Mouse (Mus musculus) limb, embryonic 12.5 days (tissue): ENCODE data around the gene Znrf1. TPM values are rescaled to one million over a fixed set of nuclear protein-coding genes. Genes with fewer than 3 reads are reported as not detected.

Experiments
- ATAC-seq: fragments of 200-750 bp; cut with Nextera tagmentation; 2 replicates; pipeline ENCODE4 v1.8.0; 2017; ENCODE audit warnings: low read depth, moderate TSS enrichment; ENCODE audit not compliant: insufficient number of reproducible peaks, insufficient read depth, low FRiP score, low TSS enrichment
- H3K27ac ChIP-seq: fragments of 300-500 bp; sonication (generic); 2 replicates; pipeline ENCODE4 v1.5.1; 2016; ENCODE audit warnings: mild to moderate bottlenecking, moderate library complexity
- H3K27me3 ChIP-seq: fragments of 300-500 bp; sonication (generic); 2 replicates; pipeline ENCODE4 v1.6.1; 2016; ENCODE audit warnings: mild to moderate bottlenecking, moderate library complexity
- H3K36me3 ChIP-seq: fragments of 300-500 bp; sonication (generic); 2 replicates; pipeline ENCODE4 v1.6.1; 2016; ENCODE audit warnings: mild to moderate bottlenecking, moderate library complexity
- H3K4me1 ChIP-seq: fragments of 300-500 bp; sonication (generic); replicated peaks from 2 replicates; pipeline ENCODE4 v1.6.1; 2016
- H3K4me2 ChIP-seq: fragments of 300-500 bp; sonication (generic); 2 replicates; pipeline ENCODE4 v1.6.1; 2016; ENCODE audit warnings: mild to moderate bottlenecking, moderate library complexity
- H3K4me3 ChIP-seq: fragments of 300-500 bp; sonication (generic); replicated peaks from 2 replicates; pipeline ENCODE4 v1.5.1; 2016; ENCODE audit warnings: mild to moderate bottlenecking
- H3K9ac ChIP-seq: fragments of 300-500 bp; sonication (generic); replicated peaks from 2 replicates; pipeline ENCODE4 v1.6.1; 2016; ENCODE audit warnings: mild to moderate bottlenecking, moderate library complexity
- H3K9me3 ChIP-seq: fragments of 300-500 bp; sonication (generic); 2 replicates; pipeline ENCODE4 v1.6.1; 2016; ENCODE audit warnings: mild to moderate bottlenecking, moderate library complexity
- WGBS: fragments of 180-500 bp; shearing (Covaris S2); methylation state at CpG from one replicate; pipeline ENCODE4 v1.1.7; 2016; 5-methylcytosine and 5-hydroxymethylcytosine counted together
- polyA plus RNA-seq: library from polyadenylated mRNA; unstranded; fragments of >200 nt; fragmentation: Nextera tagmentation; extraction: Ambion mirVana; gene quantifications from 2 replicates; pipeline ENCODE4 v1.2.1, GENCODE M21; 2016

The Znrf1 gene
- polyA plus RNA-seq, 1 experiment from 2014 or later = 69.4 TPM

DNA sequence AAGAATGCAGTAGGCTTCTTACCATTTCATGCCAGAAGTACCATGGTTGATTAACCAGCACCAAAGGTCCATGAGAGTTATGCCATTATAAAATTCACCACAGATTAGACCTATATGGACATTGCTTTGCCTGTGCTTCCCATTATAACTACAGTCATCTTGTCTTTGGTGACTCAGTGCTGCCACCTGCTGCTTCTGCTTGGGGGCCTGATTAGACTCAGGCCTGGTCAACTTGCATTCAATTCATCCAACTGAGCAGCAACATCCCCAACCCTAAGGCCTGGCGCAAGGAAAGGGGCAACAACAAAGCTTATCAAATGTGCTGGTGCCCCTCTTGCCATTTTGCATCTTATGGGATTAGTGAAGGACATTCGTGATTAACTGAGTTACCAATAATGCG lies 126.6 kb downstream of the Znrf1 start:
- Histone ChIP-seq H3K9ac (no peak overlapping the region), H3K9me3 (no peaks in the 10 kb centered on the region), H3K27me3 (no peaks in the 10 kb centered on the region), H3K4me1 (no peaks in the 10 kb centered on the region), H3K27ac (no peak overlapping the region), H3K36me3 (peaks cover 44% of the 10 kb centered on the region), H3K4me3 (no peak overlapping the region), H3K4me2 (no peak overlapping the region)
- 86% methylated on average over 3 of the region's 3 CpGs for WGBS
- ATAC-seq = no peak

DNA sequence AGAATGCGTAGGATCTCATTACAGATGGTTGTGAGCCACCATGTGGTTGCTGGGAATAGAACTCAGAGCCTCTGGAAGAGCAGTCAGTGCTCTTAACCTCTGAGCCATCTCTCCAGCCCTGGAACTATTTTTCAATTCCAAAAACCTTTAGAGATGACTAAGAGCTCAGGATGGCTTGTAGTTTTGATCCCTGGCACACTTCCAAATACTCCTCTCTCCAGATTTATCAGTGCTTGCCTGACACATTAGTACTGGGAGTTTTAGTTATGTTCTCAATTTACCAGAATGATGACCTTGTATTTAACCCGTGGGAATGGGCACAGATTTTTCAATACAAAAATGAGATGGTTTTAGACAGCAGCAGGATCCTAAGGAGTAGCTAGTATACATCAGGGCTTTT lies 130.9 kb downstream of the Znrf1 start:
- ATAC-seq = no peak
- Histone ChIP-seq H3K4me2 (no peak overlapping the region), H3K27me3 (no peaks in the 10 kb centered on the region), H3K36me3 (peaks cover 56% of the 10 kb centered on the region), H3K27ac (no peak overlapping the region), H3K9ac (no peak overlapping the region), H3K4me1 (no peaks in the 10 kb centered on the region), H3K9me3 (0 out of 2 replicates have a peak, but pooled peaks cover 3% of the 10 kb centered on the region), H3K4me3 (no peak overlapping the region)
- WGBS = 94% methylated on average over 2 of the region's 2 CpGs

Other genes starting within 250 kb of the Znrf1 start
- 80.2 and 80.3 TPM in 2 replicates for gene Rfwd3, start 235.9 kb upstream of the Znrf1 start, polyA plus RNA-seq
- 0.24 and 0.84 TPM in 2 replicates for gene Mlkl, start 197.9 kb upstream of the Znrf1 start, polyA plus RNA-seq
- gene Fa2h, start 142.3 kb upstream of the Znrf1 start, polyA plus RNA-seq = not detected in 2 replicates
- 7.9 and 8.0 TPM in 2 replicates for gene Wdr59, start 14.0 kb upstream of the Znrf1 start, polyA plus RNA-seq
- gene Ldhd, start 94.3 kb downstream of the Znrf1 start, polyA plus RNA-seq = 0.25 and 0.26 TPM in 2 replicates
- gene Zfp1, start 107.3 kb downstream of the Znrf1 start, polyA plus RNA-seq = 26.7 and 28.3 TPM in 2 replicates
- gene Ctrb1, start 154.9 kb downstream of the Znrf1 start, polyA plus RNA-seq = not detected in 2 replicates
- 39.5 and 39.7 TPM in 2 replicates for gene Bcar1, start 207.7 kb downstream of the Znrf1 start, polyA plus RNA-seq